ENCODE assay signal across 18 mouse cellular contexts in genomic region chr9:84304398-84304797, GRCm38 (mm10).
DNase-seq lines count a peak whose midpoint lies in the region; TF ChIP-seq lines count a peak whose summit lies in the region.
"Had no signal": no experiment of that assay in that cellular context is flagged by ENCODE, and none has a peak within 500 bp of the region (broad histone marks: within the 10 kb centered on the region; RNA-seq: fewer than 3 reads in every experiment).

No protein-coding gene starts in this region.

- no peak for TF ChIP-seq EP300 in heart, adult 2 months (IDR thresholded peaks at IDR 0.05; ENCODE audit: insufficient read depth, low read depth, low read length)

- no peaks in the 10 kb centered on the region for H3K79me2 ChIP-seq in heart, adult 2 months (replicated peaks; ENCODE audit: control insufficient read depth, insufficient read depth, low read length)

- no peak overlapping the region for H3K4me3 ChIP-seq in heart, adult 2 months
- H3K4me3 ChIP-seq in left cerebral cortex, adult 2 months: no peak overlapping the region
- H3K4me3 ChIP-seq: forebrain, embryonic 13.5 days; hindbrain, embryonic 15.5 days; liver, embryonic 15.5 days; neural tube, embryonic 13.5 days had no signal

- DNase-seq in heart, adult 2 months: no peak
- DNase-seq in heart, adult 11 months: no peak
- DNase-seq in left cerebral cortex, adult 2 months (ENCODE audit: extremely low spot score in 1 of 2, low spot score in 2 of 2): no peak
- no peak for DNase-seq in left cerebral cortex, adult 9 months (ENCODE audit: low spot score in 2 of 2)
- peak; percentile 14 for DNase-seq in thymus, postnatal 4 days
- no peak for DNase-seq in thymus, postnatal 36 days
- no peak for DNase-seq in spleen, postnatal 4 days (ENCODE audit: low spot score in 2 of 2)
- DNase-seq: adrenal gland, adult 2 months; cerebellum, adult 9-10 months; embryo, embryonic 11 days; heart, postnatal 14 days; right cerebral cortex, postnatal 4 days had no signal

- no peaks in the 10 kb centered on the region for H3K27me3 ChIP-seq in heart, adult 2 months (ENCODE audit: control insufficient read depth, insufficient read depth, low read length)
- H3K27me3 ChIP-seq: forebrain, embryonic 13.5 days; hindbrain, embryonic 15.5 days; liver, embryonic 15.5 days; neural tube, embryonic 13.5 days had no signal

- peak; percentile 30 for TF ChIP-seq CTCF in heart, adult 2 months (IDR thresholded peaks at IDR 0.05)
- TF ChIP-seq CTCF in left cerebral cortex, adult 2 months (IDR thresholded peaks at IDR 0.05): peak; percentile 21

- no peaks in the 10 kb centered on the region for H3K4me1 ChIP-seq in heart, adult 2 months (ENCODE audit: control insufficient read depth, insufficient read depth, low read length)
- H3K4me1 ChIP-seq: forebrain, embryonic 13.5 days; hindbrain, embryonic 15.5 days; liver, embryonic 15.5 days; neural tube, embryonic 13.5 days had no signal

- intact Hi-C loops in heart, adult 2 months (cut with DNase I): no loop called here
- intact Hi-C loops in left cerebral cortex, adult 2 months (cut with DNase I): no loop called here

- no peak for TF ChIP-seq POLR2A in heart, adult 2 months (IDR thresholded peaks at IDR 0.05; ENCODE audit: insufficient read depth, low read depth, low read length)

- 95% methylated on average over 2 of the region's 2 CpGs for WGBS in heart, adult 2 months

- H3K9ac ChIP-seq in heart, adult 2 months (ENCODE audit: low read depth, low read length): no peak overlapping the region
- H3K9ac ChIP-seq: forebrain, embryonic 13.5 days; hindbrain, embryonic 15.5 days; liver, embryonic 15.5 days; neural tube, embryonic 13.5 days had no signal

- H3K27ac ChIP-seq in heart, adult 2 months: no peak overlapping the region
- H3K27ac ChIP-seq in left cerebral cortex, adult 2 months: no peak overlapping the region
- H3K27ac ChIP-seq: forebrain, embryonic 13.5 days; hindbrain, embryonic 15.5 days; liver, embryonic 15.5 days; macrophage; neural tube, embryonic 13.5 days had no signal

- H3K36me3 ChIP-seq in heart, adult 2 months (ENCODE audit: control insufficient read depth, insufficient read depth, low read length): no peaks in the 10 kb centered on the region
- H3K36me3 ChIP-seq: G1E; hindbrain, embryonic 15.5 days; liver, embryonic 15.5 days; neural tube, embryonic 13.5 days had no signal
